Mouse (Mus musculus) myocyte (in vitro differentiated cells): Measurements from ENCODE around the gene Pqbp1.
A peak's percentile ranks its signal among the peaks of the same experiment; 100 is the strongest.

Experiments
- E2F4 ChIP-seq: IDR thresholded peaks from one replicate; pipeline ENCODE4 v1.6.1; 2011; ENCODE audit warnings: mild to moderate bottlenecking, control low read depth, moderate library complexity; ENCODE audit not compliant: insufficient read depth
- MAX ChIP-seq: IDR thresholded peaks from one replicate; pipeline ENCODE4 v1.6.1; 2011; ENCODE audit warnings: low read depth, mild to moderate bottlenecking, control low read depth
- MYOD1 ChIP-seq, 3 experiments: IDR thresholded peaks; one replicate each; pipeline ENCODE4 v1.6.1; 2011; ENCODE audit warnings: control low read depth in 2 of 3, low read depth in 2 of 3, mild to moderate bottlenecking in 2 of 3, moderate library complexity in 1 of 3; ENCODE audit not compliant: insufficient read length in 2 of 3, control insufficient read depth in 1 of 3
- MYOG ChIP-seq, 3 experiments: IDR thresholded peaks; one replicate each; pipeline ENCODE4 v1.6.1; 2011; ENCODE audit warnings: control low read depth in 2 of 3, low read depth in 2 of 3, mild to moderate bottlenecking in 2 of 3; ENCODE audit not compliant: insufficient read length in 2 of 3, control insufficient read depth in 1 of 3, insufficient read depth in 1 of 3
- POLR2A ChIP-seq: IDR thresholded peaks from one replicate; pipeline ENCODE4 v1.6.1; 2011; ENCODE audit warnings: low read depth, mild to moderate bottlenecking, control low read depth, moderate library complexity; ENCODE audit not compliant: insufficient read length
- POLR2AphosphoS2 ChIP-seq: IDR thresholded peaks from one replicate; pipeline ENCODE4 v1.6.1; 2011; ENCODE audit warnings: low read depth, control low read depth; ENCODE audit not compliant: insufficient read length
- REST ChIP-seq: IDR thresholded peaks from one replicate; pipeline ENCODE4 v1.6.1; 2011; ENCODE audit warnings: mild to moderate bottlenecking, control low read depth, moderate library complexity; ENCODE audit not compliant: insufficient read depth, insufficient read length
- SRF ChIP-seq: IDR thresholded peaks from one replicate; pipeline ENCODE4 v1.6.1; 2011; ENCODE audit warnings: low read depth; ENCODE audit not compliant: control insufficient read depth, insufficient read length
- TCF12 ChIP-seq: IDR thresholded peaks from one replicate; pipeline ENCODE4 v1.6.1; 2011; ENCODE audit warnings: mild to moderate bottlenecking, control low read depth; ENCODE audit not compliant: poor library complexity, insufficient read depth, severe bottlenecking
- TCF3 ChIP-seq: IDR thresholded peaks from one replicate; pipeline ENCODE4 v1.6.1; 2011; ENCODE audit warnings: low read depth, control low read depth; ENCODE audit not compliant: insufficient read length

- TF ChIP-seq MYOD1 (IDR thresholded peaks at IDR 0.05; ENCODE audit: control insufficient read depth in 1 of 3, insufficient read length in 2 of 3, low read depth in 2 of 3), result no peak
- TF ChIP-seq E2F4, result no peak
- TF ChIP-seq POLR2A, result peak; percentile 65
- TF ChIP-seq POLR2AphosphoS2, result peak; percentile 54
- no peak for TF ChIP-seq TCF12
- TF ChIP-seq MAX, result no peak
- TF ChIP-seq REST, result no peak
- no peak for TF ChIP-seq TCF3
- no peak for TF ChIP-seq MYOG (IDR thresholded peaks at IDR 0.05; ENCODE audit: control insufficient read depth in 1 of 3, insufficient read depth in 1 of 3, insufficient read length in 2 of 3, low read depth in 2 of 3)
- no peak for TF ChIP-seq SRF
Observed at GRCm38 (mm10) chrX:7947108-7947899, 48.2 kb upstream of the Pqbp1 start, which contains the start of gene Hdac6.
